Mouse (Mus musculus): ENCODE measurements around the gene Plekha6. TPM values are rescaled to one million over a fixed set of nuclear protein-coding genes. Genes with fewer than 3 reads are reported as not detected.
"Not testable (repeated sequence)": the region's sequence is repeated elsewhere in the genome, so short reads cannot be mapped to it uniquely, and the experiment has no call there.

Plekha6 gene
- polyA plus RNA-seq, 1 experiment from 2014 or later, result 2.5 TPM

DNA sequence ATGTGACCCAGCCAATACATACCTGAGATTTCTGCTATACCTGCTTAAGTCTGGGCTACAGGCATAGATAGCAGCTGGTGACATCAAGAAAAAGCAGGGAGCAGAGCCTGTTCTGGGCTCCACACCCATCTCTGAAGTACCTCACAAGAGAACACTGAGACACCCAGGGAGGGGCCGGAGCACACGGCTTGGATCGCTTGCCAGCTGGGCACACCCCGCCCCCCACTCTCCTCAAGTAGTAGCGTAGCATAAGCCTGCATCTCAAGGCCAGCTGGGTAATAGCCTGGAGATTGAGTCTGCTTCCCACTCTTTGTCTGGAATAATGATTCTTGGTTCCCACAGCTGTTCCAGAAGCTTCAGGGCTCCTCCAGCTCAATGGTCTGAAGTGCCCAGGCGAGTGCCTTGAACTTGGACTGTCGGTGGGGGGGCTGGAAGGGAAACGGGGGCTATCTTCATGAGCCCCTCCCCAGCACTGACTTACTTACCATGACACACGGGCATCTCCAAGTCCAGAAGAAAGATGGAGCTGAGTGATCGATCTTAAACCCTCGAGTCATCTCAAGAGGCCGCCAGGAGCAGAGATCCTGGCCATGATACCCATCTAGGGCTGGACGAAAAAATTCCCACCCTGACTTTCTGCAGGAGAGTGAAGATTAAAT is 157.4 kb downstream of the Plekha6 start, which contains the start of gene Kiss1:
Gene Kiss1, plus strand, starts transcription at position 609 of the 659 bp plus-strand sequence.
- no peaks in the 10 kb centered on the region for H3K4me1 ChIP-seq (replicated peaks)
- H3K27ac ChIP-seq (replicated peaks), result no peak within 1 kb of the TSS
- 66% methylated on average over 13 of the region's 13 CpGs for WGBS (ENCODE audit: insufficient replicate concordance)
- H3K9me3 ChIP-seq (replicated peaks), result no peaks in the 10 kb centered on the region
- no peaks in the 10 kb centered on the region for H3K27me3 ChIP-seq
- H3K4me2 ChIP-seq, result no peak within 1 kb of the TSS
- H3K9ac ChIP-seq, result no peak within 1 kb of the TSS
- no peak within 1 kb of the TSS for H3K4me3 ChIP-seq (replicated peaks)
- no peak for ATAC-seq (ENCODE audit: insufficient read depth)
- no peaks in the 10 kb centered on the region for H3K36me3 ChIP-seq (replicated peaks)

DNA sequence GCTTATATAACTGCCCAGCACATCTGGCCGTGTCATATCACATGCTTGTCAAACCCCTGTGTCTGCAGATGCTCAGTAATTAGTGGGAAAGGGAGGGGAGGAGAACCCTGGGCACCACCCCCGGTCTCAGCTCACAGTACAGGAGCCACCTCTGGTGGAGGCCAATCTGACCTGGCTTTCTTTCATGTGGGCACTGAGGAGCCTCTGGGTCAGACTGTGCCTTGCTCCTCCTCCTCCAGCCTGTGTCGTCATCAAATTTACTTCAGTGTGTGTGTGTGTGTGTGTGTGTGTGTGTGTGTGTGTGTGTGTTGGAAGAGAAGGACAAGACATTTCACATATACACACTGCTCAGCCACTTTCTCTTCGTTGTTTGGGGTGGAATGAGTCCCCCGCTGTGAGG is 159.3 kb downstream of the Plekha6 start:
- WGBS (ENCODE audit: insufficient replicate concordance), result 30% methylated on average over 5 of the region's 5 CpGs
- Histone ChIP-seq H3K4me2 (no peak overlapping the region), H3K4me3 (replicated peaks) (no peak overlapping the region), H3K27me3 (peaks cover 13% of the 10 kb centered on the region), H3K36me3 (replicated peaks) (no peaks in the 10 kb centered on the region), H3K4me1 (replicated peaks) (no peaks in the 10 kb centered on the region), H3K9me3 (replicated peaks) (no peaks in the 10 kb centered on the region), H3K27ac (replicated peaks) (no peak overlapping the region), H3K9ac (no peak overlapping the region)
- no peak for ATAC-seq (ENCODE audit: insufficient read depth)

DNA sequence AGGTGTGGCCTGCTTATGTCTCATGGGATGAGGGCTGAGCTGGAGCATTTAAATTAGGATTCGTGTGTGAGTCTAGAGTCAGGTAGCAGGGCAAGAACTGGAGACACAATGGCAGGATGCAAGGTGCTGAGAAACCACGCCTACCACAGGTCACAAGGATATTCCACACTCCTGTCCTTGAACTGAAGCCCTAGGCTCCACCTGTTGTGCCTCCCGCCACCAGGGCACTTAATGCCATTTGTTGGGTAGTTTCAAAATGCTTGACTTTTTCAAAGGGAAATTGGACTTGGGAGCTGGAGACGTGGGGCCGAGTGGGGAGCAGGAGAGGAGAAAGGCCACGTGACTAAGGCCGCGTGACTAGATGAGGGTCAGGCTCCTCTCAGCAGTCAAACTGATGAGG is 161.9 kb downstream of the Plekha6 start:
- no peaks in the 10 kb centered on the region for H3K36me3 ChIP-seq (replicated peaks)
- no peak for ATAC-seq (ENCODE audit: insufficient read depth)
- H3K27me3 ChIP-seq, result peaks cover 38% of the 10 kb centered on the region
- no peaks in the 10 kb centered on the region; the same call in 1 of the 2 replicates for H3K4me1 ChIP-seq (replicated peaks)
- H3K4me2 ChIP-seq, result no peak overlapping the region
- no peaks in the 10 kb centered on the region for H3K9me3 ChIP-seq (replicated peaks)
- H3K4me3 ChIP-seq (replicated peaks), result no peak overlapping the region
- WGBS (ENCODE audit: insufficient replicate concordance), result 62% methylated on average over 8 of the region's 8 CpGs
- H3K27ac ChIP-seq (replicated peaks), result no peak overlapping the region
- H3K9ac ChIP-seq, result no peak overlapping the region

- ATAC-seq (ENCODE audit: insufficient read depth), result no peak
- H3K27me3 ChIP-seq, result peaks cover 41% of the 10 kb centered on the region
These were observed 163.1 kb downstream of the Plekha6 start for GRCm38 (mm10) chr1:133327094-133327493.

GRCm38 (mm10) chr1:133328299-133328795 is 164.3 kb downstream of the Plekha6 start:
- no peak overlapping the region for H3K9ac ChIP-seq
- no peaks in the 10 kb centered on the region; the same call in 1 of the 2 replicates for H3K4me1 ChIP-seq (replicated peaks)
- no peaks in the 10 kb centered on the region for H3K9me3 ChIP-seq (replicated peaks)
- no peak overlapping the region for H3K4me2 ChIP-seq
- no peak overlapping the region for H3K4me3 ChIP-seq (replicated peaks)
- no peaks in the 10 kb centered on the region for H3K36me3 ChIP-seq (replicated peaks)
- no peak for ATAC-seq (ENCODE audit: insufficient read depth)
- 56% methylated on average over 6 of the region's 6 CpGs for WGBS (ENCODE audit: insufficient replicate concordance)
- no peak overlapping the region for H3K27ac ChIP-seq (replicated peaks)
- H3K27me3 ChIP-seq, result peaks cover 41% of the 10 kb centered on the region

More at GRCm38 (mm10) chr1:133327094-133327493, 163.1 kb downstream of the Plekha6 start:
- Histone ChIP-seq H3K4me1 (replicated peaks) (no peaks in the 10 kb centered on the region; the same call in 1 of the 2 replicates), H3K27ac (replicated peaks) (no peak overlapping the region), H3K4me3 (replicated peaks) (no peak overlapping the region), H3K4me2 (no peak overlapping the region), H3K9me3 (replicated peaks) (no peaks in the 10 kb centered on the region), H3K36me3 (replicated peaks) (no peaks in the 10 kb centered on the region), H3K9ac (no peak overlapping the region)
- 47% methylated on average over 5 of the region's 5 CpGs for WGBS (ENCODE audit: insufficient replicate concordance)

GRCm38 (mm10) chr1:133328896-133329637 is 165.1 kb downstream of the Plekha6 start:
- no peak overlapping the region for H3K27ac ChIP-seq (replicated peaks)
- H3K4me2 ChIP-seq, result peak overlapping the region; percentile 44
- no peaks in the 10 kb centered on the region; the same call in 1 of the 2 replicates for H3K4me1 ChIP-seq (replicated peaks)
- WGBS (ENCODE audit: insufficient replicate concordance), result 12% methylated on average over 34 of the region's 34 CpGs
- no peaks in the 10 kb centered on the region for H3K9me3 ChIP-seq (replicated peaks)
- peaks cover 41% of the 10 kb centered on the region for H3K27me3 ChIP-seq
- no peaks in the 10 kb centered on the region for H3K36me3 ChIP-seq (replicated peaks)
- ATAC-seq (ENCODE audit: insufficient read depth), result no peak
- no peak overlapping the region for H3K9ac ChIP-seq
- no peak overlapping the region; the same call in 1 of the 2 replicates for H3K4me3 ChIP-seq (replicated peaks)

DNA sequence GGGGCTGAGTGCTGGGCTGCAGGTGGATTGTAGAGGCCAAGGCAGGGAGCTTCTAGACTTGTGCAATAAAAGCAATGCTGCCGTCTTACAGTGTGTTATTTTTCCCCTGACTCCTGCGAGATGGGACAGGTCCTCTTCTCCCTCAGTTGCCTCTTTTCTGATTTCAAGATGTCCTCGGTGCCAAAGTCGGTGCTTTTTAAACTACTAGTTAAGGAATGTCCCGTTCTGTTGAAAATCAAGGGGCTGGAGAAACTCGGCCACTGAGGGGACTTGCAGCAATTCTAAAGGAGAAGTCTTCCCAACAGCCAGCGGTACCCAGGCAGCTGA is 165.6 kb downstream of the Plekha6 start:
- Histone ChIP-seq H3K36me3 (replicated peaks) (no peaks in the 10 kb centered on the region), H3K27me3 (peaks cover 41% of the 10 kb centered on the region), H3K9me3 (replicated peaks) (no peaks in the 10 kb centered on the region), H3K4me3 (replicated peaks) (no peak overlapping the region; the same call in 1 of the 2 replicates), H3K27ac (replicated peaks) (no peak overlapping the region), H3K9ac (no peak overlapping the region), H3K4me2 (peak overlapping the region; percentile 44), H3K4me1 (replicated peaks) (no peaks in the 10 kb centered on the region; the same call in 1 of the 2 replicates)
- no peak for ATAC-seq (ENCODE audit: insufficient read depth)
- 15% methylated on average over 7 of the region's 7 CpGs for WGBS (ENCODE audit: insufficient replicate concordance)

- no peak for ATAC-seq (ENCODE audit: insufficient read depth)
- Histone ChIP-seq H3K27ac (replicated peaks) (no peak overlapping the region), H3K27me3 (peaks cover 41% of the 10 kb centered on the region), H3K36me3 (replicated peaks) (no peaks in the 10 kb centered on the region), H3K9ac (no peak overlapping the region), H3K4me3 (replicated peaks) (no peak overlapping the region), H3K4me2 (no peak overlapping the region), H3K4me1 (replicated peaks) (no peaks in the 10 kb centered on the region; the same call in 1 of the 2 replicates), H3K9me3 (replicated peaks) (no peaks in the 10 kb centered on the region)
- 45% methylated on average over 3 of the region's 3 CpGs for WGBS (ENCODE audit: insufficient replicate concordance)
These were observed 167.1 kb downstream of the Plekha6 start for GRCm38 (mm10) chr1:133331142-133331541.

GRCm38 (mm10) chr1:133332656-133333430 is 168.8 kb downstream of the Plekha6 start:
- no peak overlapping the region for H3K4me3 ChIP-seq (replicated peaks)
- ATAC-seq (ENCODE audit: insufficient read depth), result no peak

GRCm38 (mm10) chr1:133333937-133334336 is 169.9 kb downstream of the Plekha6 start:
- no peaks in the 10 kb centered on the region for H3K9me3 ChIP-seq (replicated peaks)
- no peak overlapping the region for H3K9ac ChIP-seq
- ATAC-seq (ENCODE audit: insufficient read depth), result no peak
- no peaks in the 10 kb centered on the region; the same call in 1 of the 2 replicates for H3K4me1 ChIP-seq (replicated peaks)
- H3K27me3 ChIP-seq, result peaks cover 22% of the 10 kb centered on the region
- WGBS (ENCODE audit: insufficient replicate concordance), result 56% methylated on average over 6 of the region's 6 CpGs
- no peak overlapping the region for H3K4me2 ChIP-seq
- H3K36me3 ChIP-seq (replicated peaks), result no peaks in the 10 kb centered on the region
- no peak overlapping the region for H3K4me3 ChIP-seq (replicated peaks)
- H3K27ac ChIP-seq (replicated peaks), result no peak overlapping the region

More at GRCm38 (mm10) chr1:133332656-133333430, 168.8 kb downstream of the Plekha6 start:
- H3K4me1 ChIP-seq (replicated peaks), result no peaks in the 10 kb centered on the region; the same call in 1 of the 2 replicates
- no peak overlapping the region for H3K27ac ChIP-seq (replicated peaks)
- H3K36me3 ChIP-seq (replicated peaks), result no peaks in the 10 kb centered on the region
- H3K4me2 ChIP-seq, result no peak overlapping the region
- H3K9ac ChIP-seq, result no peak overlapping the region
- peaks cover 33% of the 10 kb centered on the region for H3K27me3 ChIP-seq
- 67% methylated on average over 11 of the region's 11 CpGs for WGBS (ENCODE audit: insufficient replicate concordance)
- no peaks in the 10 kb centered on the region for H3K9me3 ChIP-seq (replicated peaks)

DNA sequence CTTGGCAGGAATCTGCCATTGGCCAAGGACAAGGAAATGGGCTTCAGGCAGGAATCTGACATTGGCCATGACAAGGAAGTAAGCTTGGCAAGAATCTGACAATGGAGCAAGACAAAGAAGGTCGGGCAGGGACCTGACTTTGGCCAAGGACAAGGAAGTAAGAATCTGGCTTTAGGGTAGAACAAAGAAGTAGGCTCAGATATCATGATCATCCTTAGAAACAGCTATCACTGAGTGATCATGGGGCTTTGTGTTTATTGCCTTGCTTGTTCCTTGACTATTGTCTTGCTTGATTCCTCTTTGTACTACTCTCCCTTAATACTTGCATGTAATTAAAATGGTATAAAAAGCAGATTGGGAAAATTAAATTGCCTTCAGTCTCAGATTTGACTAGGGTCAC is 176.4 kb downstream of the Plekha6 start:
- not testable (repeated sequence) for H3K27ac ChIP-seq (replicated peaks); H3K9ac ChIP-seq; H3K9me3 ChIP-seq (replicated peaks); H3K36me3 ChIP-seq (replicated peaks); H3K4me3 ChIP-seq (replicated peaks); H3K4me1 ChIP-seq (replicated peaks); H3K4me2 ChIP-seq; ATAC-seq (ENCODE audit: insufficient read depth); H3K27me3 ChIP-seq
- 21% methylated on average over 1 of the region's 1 CpGs for WGBS (ENCODE audit: insufficient replicate concordance)
